Mouse (Mus musculus) cortical plate, adult 2 months (tissue): ENCODE measurements around the gene Gpr142. TPM values are rescaled to one million over a fixed set of nuclear protein-coding genes. Genes with fewer than 3 reads are reported as not detected.

Experiments
- H3K27ac ChIP-seq: fragments of 200-500 bp; 2 replicates; pipeline ENCODE4 v1.5.1; 2012; ENCODE audit warnings: low read length, control low read depth, inconsistent platforms; ENCODE audit not compliant: insufficient read depth
- H3K4me1 ChIP-seq: fragments of 200-500 bp; 2 replicates; pipeline ENCODE4 v1.6.1; 2011; ENCODE audit warnings: low read length; ENCODE audit not compliant: control insufficient read depth, insufficient read depth
- H3K4me3 ChIP-seq: fragments of 200-500 bp; 2 replicates; pipeline ENCODE4 v1.5.1; 2011; ENCODE audit warnings: mild to moderate bottlenecking, low read length, control low read depth; ENCODE audit not compliant: insufficient read depth
- CTCF ChIP-seq: fragments of 200-500 bp; IDR thresholded peaks from 2 replicates; pipeline ENCODE4 v1.5.1; 2011; ENCODE audit warnings: mild to moderate bottlenecking, control low read depth, low read length; ENCODE audit not compliant: insufficient read depth; ENCODE audit errors: extremely low read depth
- POLR2A ChIP-seq: fragments of 200-500 bp; IDR thresholded peaks from 2 replicates; pipeline ENCODE4 v1.6.1; 2011; ENCODE audit warnings: mild to moderate bottlenecking, low read length, control low read depth; ENCODE audit not compliant: insufficient read depth; ENCODE audit errors: extremely low read depth
- polyA plus RNA-seq: library from polyadenylated mRNA; depleted of rRNA; stranded (reverse); fragments of >200 nt; gene quantifications from 2 replicates; pipeline ENCODE4 v1.2.3, GENCODE M21; 2012; rRNA removed

Gpr142 gene
- polyA plus RNA-seq, 1 experiment, result not detected

GRCm38 (mm10) chr11:114850452-114851268, 51.9 kb downstream of the Gpr142 start, which contains the start of gene Gprc5c:
Gene Gprc5c, plus strand, starts transcription at chr11:114851152.
- TF ChIP-seq POLR2A (no peak), CTCF (no peak)
- Histone ChIP-seq H3K4me3 (peak within 1 kb of the TSS; percentile 48), H3K4me1 (no peaks in the 10 kb centered on the region), H3K27ac (no peak within 1 kb of the TSS)

GRCm38 (mm10) chr11:114851269-114851607, 52.5 kb downstream of the Gpr142 start:
- H3K4me3 ChIP-seq, result peak overlapping the region; percentile 48
- no peak for TF ChIP-seq CTCF
- TF ChIP-seq POLR2A, result no peak
- no peaks in the 10 kb centered on the region for H3K4me1 ChIP-seq
- H3K27ac ChIP-seq, result no peak overlapping the region

GRCm38 (mm10) chr11:114851608-114852310, 53.0 kb downstream of the Gpr142 start:
- H3K4me1 ChIP-seq, result no peaks in the 10 kb centered on the region
- H3K27ac ChIP-seq, result no peak overlapping the region
- no peak for TF ChIP-seq CTCF
- TF ChIP-seq POLR2A, result no peak
- peak overlapping the region; percentile 48 for H3K4me3 ChIP-seq

- TF ChIP-seq CTCF, result no peak
- no peak for TF ChIP-seq POLR2A
- Histone ChIP-seq H3K4me3 (peak overlapping the region; percentile 48), H3K4me1 (no peaks in the 10 kb centered on the region), H3K27ac (no peak overlapping the region)
Measured at GRCm38 (mm10) chr11:114852311-114853173, 53.8 kb downstream of the Gpr142 start.

- TF ChIP-seq CTCF (no peak), POLR2A (no peak)
- no peaks in the 10 kb centered on the region for H3K4me1 ChIP-seq
- H3K4me3 ChIP-seq, result 0 out of 2 replicates have a peak overlapping the region, but pooled peaks have one; percentile 48
- H3K27ac ChIP-seq, result no peak overlapping the region
Measured at GRCm38 (mm10) chr11:114853174-114853838, 54.6 kb downstream of the Gpr142 start.

- Histone ChIP-seq H3K4me3 (no peak overlapping the region), H3K27ac (no peak overlapping the region), H3K4me1 (no peaks in the 10 kb centered on the region)
- TF ChIP-seq POLR2A (no peak), CTCF (no peak)
Measured at GRCm38 (mm10) chr11:114854581-114854980, 55.9 kb downstream of the Gpr142 start.

GRCm38 (mm10) chr11:114856125-114856524, 57.4 kb downstream of the Gpr142 start:
- no peaks in the 10 kb centered on the region for H3K4me1 ChIP-seq
- H3K4me3 ChIP-seq, result no peak overlapping the region
- no peak for TF ChIP-seq CTCF
- TF ChIP-seq POLR2A, result no peak
- H3K27ac ChIP-seq, result no peak overlapping the region

Other genes with a start within 250 kb of the Gpr142 start
- 1,795 and 1,828 TPM in 2 replicates for gene Rpl38, start 130.4 kb upstream of the Gpr142 start, polyA plus RNA-seq
- 29.1 and 33.1 TPM in 2 replicates for gene Ttyh2, start 123.5 kb upstream of the Gpr142 start, polyA plus RNA-seq
- gene Dnaic2, start 71.5 kb upstream of the Gpr142 start, polyA plus RNA-seq, result 2.0 and 2.9 TPM in 2 replicates
- gene Kif19a, start 33.5 kb upstream of the Gpr142 start, polyA plus RNA-seq, result 4.8 and 5.5 TPM in 2 replicates
- 50.7 and 56.1 TPM in 2 replicates for gene Btbd17, start 3.0 kb upstream of the Gpr142 start, polyA plus RNA-seq
- 4.2 and 4.3 TPM in 2 replicates for gene Gprc5c, start 52.2 kb downstream of the Gpr142 start, polyA plus RNA-seq
- 0.81 and 0.88 TPM in 2 replicates for gene Cd300a, start 91.1 kb downstream of the Gpr142 start, polyA plus RNA-seq
- gene Cd300lb, start 135.5 kb downstream of the Gpr142 start, polyA plus RNA-seq, result 0.08 and 0.13 TPM in 2 replicates
- gene Cd300c, start 170.2 kb downstream of the Gpr142 start, polyA plus RNA-seq, result not detected in 2 replicates
- gene Cd300ld, start 191.0 kb downstream of the Gpr142 start, polyA plus RNA-seq, result 0.10 and 0.11 TPM in 2 replicates
- 7.5 and 7.6 TPM in 2 replicates for gene Cd300c2, start 203.0 kb downstream of the Gpr142 start, polyA plus RNA-seq
- 0.32 TPM in 1 of 2 replicates, not detected in the other for gene Cd300ld2, start 217.3 kb downstream of the Gpr142 start, polyA plus RNA-seq
- gene Cd300ld4, start 228.1 kb downstream of the Gpr142 start, polyA plus RNA-seq, result 0.13 and 0.44 TPM in 2 replicates
- 0.36 TPM in 1 of 2 replicates, not detected in the other for gene Cd300ld5, start 238.8 kb downstream of the Gpr142 start, polyA plus RNA-seq
- gene Cd300ld3, start 249.5 kb downstream of the Gpr142 start, polyA plus RNA-seq, result 1.0 and 1.2 TPM in 2 replicates